Mouse (Mus musculus): ENCODE data around the gene Il21r. TPM values are rescaled to one million over a fixed set of nuclear protein-coding genes. Genes with fewer than 3 reads are reported as not detected.

Il21r gene
- total RNA-seq, 1 experiment from 2014 or later = 15.2 TPM

Other genes starting within 250 kb of the Il21r start
- gene Kdm8, start 158.8 kb upstream of the Il21r start, total RNA-seq (2017) = 0.75 to 5.1 TPM (median 2.6 TPM) in 3 replicates
- 24.3 to 43.0 TPM (median 42.0 TPM) in 3 replicates for gene Nsmce1, start 111.8 kb upstream of the Il21r start, total RNA-seq (2017)
- 57.3 to 65.3 TPM (median 57.6 TPM) in 3 replicates for gene Il4ra, start 51.3 kb upstream of the Il21r start, total RNA-seq (2017)
- gene Gtf3c1, start 104.4 kb downstream of the Il21r start, total RNA-seq (2017) = 24.3 to 36.0 TPM (median 28.8 TPM) in 3 replicates
- 10.9 to 14.0 TPM (median 12.3 TPM) in 3 replicates for gene D430042O09Rik, start 104.5 kb downstream of the Il21r start, total RNA-seq (2017)

Measured in monocyte, adult 5-6 weeks (primary cell).